Mouse (Mus musculus) megakaryocyte, embryonic 14.5 days (primary cell): ENCODE measurements around the gene Olfr1371.

ENCODE experiments used
- FLI1 ChIP-seq: IDR thresholded peaks from 2 replicates; pipeline ENCODE4 v1.6.1; 2012; ENCODE audit warnings: low read length, inconsistent platforms, mixed read lengths
- GATA1 ChIP-seq: IDR thresholded peaks from 3 replicates; pipeline ENCODE4 v1.6.1; 2012; ENCODE audit warnings: mixed read lengths, low read length, inconsistent platforms, borderline replicate concordance

GRCm38 (mm10) chr11:52255077-52255476 lies 41.3 kb upstream of the Olfr1371 start:
- TF ChIP-seq GATA1 (no peak), FLI1 (no peak)
